Mouse (Mus musculus) duodenum, adult 2 months (tissue): Measurements from ENCODE around the gene Olfr1499. TPM values are rescaled to one million over a fixed set of nuclear protein-coding genes. Genes with fewer than 3 reads are reported as not detected.

Experiments
- polyA plus RNA-seq: library from polyadenylated mRNA; depleted of rRNA; stranded (reverse); fragments of >200 nt; gene quantifications from 2 replicates; pipeline ENCODE4 v1.2.3, GENCODE M21; 2012; ENCODE audit warnings: low replicate concordance; rRNA removed

Olfr1499 gene
- polyA plus RNA-seq: not detected in 2 replicates

DNA sequence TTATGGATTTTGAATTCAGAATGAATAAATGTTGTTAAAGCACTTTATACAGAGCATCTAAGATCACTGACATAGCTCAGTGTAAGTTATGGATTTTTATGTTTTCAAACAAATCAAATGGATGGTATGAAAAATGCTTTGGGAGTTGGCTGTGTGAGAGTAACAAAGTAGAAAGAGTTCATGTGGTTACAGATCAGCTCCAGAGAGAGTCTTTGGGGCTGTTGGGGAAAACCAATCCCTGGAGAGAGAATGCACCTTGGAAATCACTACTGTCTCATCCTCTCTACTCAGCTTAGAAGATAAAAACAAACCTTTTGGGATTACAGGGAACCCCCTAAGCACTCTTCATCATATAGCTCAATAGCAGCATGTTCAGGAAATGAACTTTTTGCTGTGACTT is at the start of gene Olfr1499:
TSS of gene Olfr1499 (minus strand) at position 101 of the 400 bp plus-strand sequence.

DNA sequence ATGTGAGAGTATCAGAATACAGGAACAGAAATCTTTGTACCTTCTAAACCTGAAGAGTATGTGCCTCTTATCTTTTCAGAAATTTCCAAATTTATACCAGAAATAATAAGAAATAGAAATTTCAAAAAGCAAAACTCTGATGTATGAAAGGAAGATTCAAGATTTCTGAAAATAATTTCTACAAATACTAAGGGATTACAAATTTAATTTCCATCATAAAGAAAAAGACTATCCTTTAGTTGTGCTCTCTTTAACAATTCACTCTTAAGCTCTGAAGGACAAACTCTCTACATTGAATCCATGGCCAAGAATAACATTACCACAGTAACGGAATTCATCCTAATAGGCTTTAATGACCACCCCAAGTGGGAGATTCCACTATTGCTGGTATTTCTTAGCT is 42.2 kb upstream of the Olfr1499 start, which contains the start of gene Olfr1502:
TSS of gene Olfr1502 (plus strand) at position 301 of the 400 bp plus-strand sequence.

DNA sequence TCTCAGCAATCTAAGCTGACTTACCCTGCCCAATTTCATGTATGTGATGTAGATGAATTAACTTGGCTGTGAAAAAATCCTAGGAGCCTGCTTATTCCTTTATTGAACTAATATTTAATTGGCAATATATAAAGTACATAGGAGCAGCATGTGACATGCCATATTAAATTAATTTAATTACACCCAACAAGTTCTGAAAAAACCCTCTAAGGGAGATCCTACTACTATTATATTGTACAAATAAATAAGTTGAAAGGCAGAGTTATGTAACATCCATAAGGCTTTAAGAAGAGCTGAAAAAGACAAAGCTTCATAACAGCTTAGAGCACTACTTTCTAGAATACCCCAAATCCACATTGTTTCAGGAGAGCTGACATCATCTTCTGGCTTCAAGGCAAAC is 31.3 kb upstream of the Olfr1499 start, which contains the start of gene Olfr1501:
TSS of gene Olfr1501 (minus strand) at position 101 of the 400 bp plus-strand sequence.

DNA sequence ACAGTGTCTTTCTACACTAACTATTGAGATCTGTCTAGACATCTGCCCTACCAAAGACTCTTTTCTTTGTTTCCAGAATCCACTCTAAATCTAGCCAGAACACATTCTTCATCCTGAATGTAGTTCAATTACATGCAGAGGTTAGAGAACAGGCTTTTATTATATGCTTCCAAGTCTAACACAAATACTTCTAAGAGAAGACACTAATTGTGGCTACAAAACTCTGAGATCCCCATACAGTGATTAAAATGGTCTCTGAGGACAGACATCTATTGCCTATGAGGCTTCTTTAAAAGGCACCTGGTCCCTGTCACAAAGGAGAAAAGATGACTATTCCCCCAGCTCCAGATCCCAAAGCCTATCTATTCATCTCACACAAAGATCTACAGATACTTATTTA is 11.1 kb upstream of the Olfr1499 start, which contains the start of gene Olfr1500:
TSS of gene Olfr1500 (minus strand) at position 101 of the 400 bp plus-strand sequence.

DNA sequence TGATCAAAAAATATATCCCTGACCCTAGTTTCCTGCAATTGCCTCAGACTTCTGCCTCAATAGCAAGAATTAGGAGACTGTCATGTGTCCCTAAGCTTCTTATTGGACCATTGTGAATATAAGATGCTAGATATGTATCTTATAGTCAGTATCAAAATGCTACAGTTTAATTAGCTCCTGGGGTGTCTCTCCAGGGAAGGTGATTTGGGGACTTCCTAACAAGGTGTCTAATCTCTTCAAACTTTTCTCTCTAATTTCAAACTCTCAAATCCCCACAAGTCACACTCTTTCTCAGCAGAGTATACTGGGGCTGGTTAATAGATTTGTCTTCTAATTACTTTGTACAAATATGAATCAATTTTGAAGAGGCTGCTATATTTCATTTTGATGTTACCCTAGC is 21.1 kb downstream of the Olfr1499 start, which contains the start of gene Olfr1497:
TSS of gene Olfr1497 (minus strand) at position 101 of the 400 bp plus-strand sequence.

DNA sequence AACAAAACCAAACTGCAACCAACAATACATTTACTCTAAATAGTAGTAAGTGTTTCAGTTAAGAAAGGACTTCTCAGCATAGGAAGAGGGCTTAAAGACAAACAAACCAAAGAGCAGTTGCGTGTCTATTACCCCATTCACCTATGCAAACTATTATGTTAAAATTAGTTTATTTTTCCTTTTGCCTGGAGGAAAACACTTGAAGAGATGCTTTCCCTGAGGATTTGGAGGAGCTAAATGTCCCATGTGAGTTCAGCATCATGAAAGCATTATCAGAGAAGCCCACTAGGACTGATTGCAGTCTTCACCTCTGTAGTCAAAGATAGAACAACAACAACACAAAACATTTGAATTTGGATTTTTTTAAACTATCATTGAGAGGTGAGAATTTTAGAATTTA is 41.7 kb downstream of the Olfr1499 start, which contains the start of gene Olfr1496:
TSS of gene Olfr1496 (plus strand) at position 301 of the 400 bp plus-strand sequence.

DNA sequence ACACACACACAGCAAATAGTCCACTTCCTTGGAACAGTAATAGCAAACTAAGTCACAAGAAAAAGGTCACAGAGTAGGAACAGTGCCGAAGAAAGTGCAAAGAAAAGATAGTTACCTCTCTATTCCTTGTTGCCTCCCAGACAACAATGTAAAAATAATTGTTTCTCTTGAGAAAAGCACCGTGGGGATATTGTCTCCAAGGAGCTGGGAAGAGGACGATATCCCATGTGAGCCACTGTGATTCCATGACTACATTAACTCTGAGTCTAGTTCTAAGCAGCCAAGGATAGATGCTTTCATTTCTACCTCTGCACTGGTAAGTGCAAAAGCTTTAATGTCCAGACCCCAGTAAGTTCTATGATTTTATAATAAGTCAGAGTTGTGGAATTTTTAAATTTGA is 54.9 kb downstream of the Olfr1499 start, which contains the start of gene Olfr1495:
TSS of gene Olfr1495 (plus strand) at position 301 of the 400 bp plus-strand sequence.

Other genes starting within 250 kb of the Olfr1499 start
- not detected in 2 replicates for gene Olfr1484, start 235.9 kb downstream of the Olfr1499 start, polyA plus RNA-seq
- not detected in 2 replicates for gene Olfr1487, start 202.1 kb downstream of the Olfr1499 start, polyA plus RNA-seq
- gene Olfr1489, start 187.8 kb downstream of the Olfr1499 start, polyA plus RNA-seq: not detected in 2 replicates
- gene Olfr1490, start 168.4 kb downstream of the Olfr1499 start, polyA plus RNA-seq: not detected in 2 replicates
- not detected in 2 replicates for gene Olfr1491, start 122.2 kb downstream of the Olfr1499 start, polyA plus RNA-seq
- gene Olfr1493-ps1, start 96.2 kb downstream of the Olfr1499 start, polyA plus RNA-seq: not detected in 2 replicates
- not detected in 2 replicates for gene Olfr1494, start 79.7 kb downstream of the Olfr1499 start, polyA plus RNA-seq
- not detected in 2 replicates for gene Olfr1495, start 54.8 kb downstream of the Olfr1499 start, polyA plus RNA-seq
- gene Olfr1496, start 41.6 kb downstream of the Olfr1499 start, polyA plus RNA-seq: not detected in 2 replicates
- gene Olfr1497, start 21.2 kb downstream of the Olfr1499 start, polyA plus RNA-seq: not detected in 2 replicates
- gene Olfr1500, start 11.0 kb upstream of the Olfr1499 start, polyA plus RNA-seq: not detected in 2 replicates
- gene Olfr1501, start 31.2 kb upstream of the Olfr1499 start, polyA plus RNA-seq: not detected in 2 replicates
- not detected in 2 replicates for gene Olfr1502, start 42.3 kb upstream of the Olfr1499 start, polyA plus RNA-seq
- gene Olfr1504, start 78.5 kb upstream of the Olfr1499 start, polyA plus RNA-seq: not detected in 2 replicates
- gene Olfr1505, start 94.1 kb upstream of the Olfr1499 start, polyA plus RNA-seq: not detected in 2 replicates